Mouse (Mus musculus): ENCODE results near the gene Plscr5.

- no peak for TF ChIP-seq CTCF (IDR thresholded peaks at IDR 0.05; ENCODE audit: insufficient read depth, low read depth, low read length)
- no peak for TF ChIP-seq POLR2A (IDR thresholded peaks at IDR 0.05; ENCODE audit: insufficient read depth, low read depth, low read length)
Observed at GRCm38 (mm10) chr9:92211048-92211447, 18.3 kb downstream of the Plscr5 start.

Measured in olfactory bulb, adult 2 months (tissue).